Mouse (Mus musculus) liver, adult 2 months (tissue): ENCODE results near the gene Fgg.

Source experiments
- CTCF ChIP-seq: fragments of 200-500 bp; IDR thresholded peaks from 2 replicates; pipeline ENCODE4 v1.5.1; 2011; ENCODE audit warnings: low read depth, low read length, control low read depth
- POLR2A ChIP-seq: fragments of 200-500 bp; IDR thresholded peaks from 2 replicates; pipeline ENCODE4 v1.6.1; 2011; ENCODE audit warnings: low read length, control low read depth; ENCODE audit not compliant: insufficient read depth; ENCODE audit errors: extremely low read depth

DNA sequence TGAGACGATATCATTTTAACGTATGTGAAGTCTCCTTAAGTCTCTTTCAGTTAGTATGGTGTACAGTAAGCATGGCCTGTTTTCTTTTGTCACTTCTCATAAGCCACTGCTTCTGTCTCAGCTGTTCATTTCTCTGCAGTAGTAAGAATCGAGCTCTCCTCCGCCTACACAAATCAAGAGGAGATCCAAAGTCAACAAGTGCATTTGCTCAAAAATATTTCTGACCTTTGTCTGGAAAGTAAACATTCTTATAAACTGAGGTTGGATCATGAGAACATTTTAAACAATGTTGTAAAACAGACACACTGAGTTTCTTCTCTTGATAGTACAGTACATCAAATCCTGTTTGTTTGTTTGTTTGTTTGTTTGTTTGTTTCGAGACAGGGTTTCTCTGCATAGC is 43.1 kb downstream of the Fgg start:
- TF ChIP-seq CTCF (no peak), POLR2A (no peak)
